Mouse (Mus musculus): ENCODE results near the gene Gal3st2b.
"Not testable (repeated sequence)": the region's sequence is repeated elsewhere in the genome, so short reads cannot be mapped to it uniquely, and the experiment has no call there.

Gene Gal3st2b

DNA sequence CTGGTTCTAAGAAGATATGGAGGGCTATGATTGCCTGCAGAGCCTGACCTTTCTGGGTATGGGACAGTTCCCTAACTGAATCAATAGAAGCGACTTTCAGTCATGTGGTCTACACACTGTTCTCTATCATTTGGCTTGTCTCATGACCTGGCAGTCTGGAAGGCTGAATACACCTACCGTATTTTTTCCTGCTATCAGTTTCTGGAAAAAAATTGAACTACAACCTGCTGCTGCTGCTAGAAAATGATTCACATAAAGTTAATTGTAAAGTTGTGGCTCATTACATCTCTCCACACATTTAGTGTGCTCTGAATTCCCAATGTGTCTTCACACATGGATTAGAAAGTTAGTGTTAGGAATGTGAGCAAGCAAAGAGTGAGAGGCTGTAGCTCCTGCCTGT lies at the start of gene Gal3st2b:
TSS of gene Gal3st2b (plus strand) at position 301 of the 400 bp plus-strand sequence.
- DNase-seq = not testable (repeated sequence)

- DNase-seq = not testable (repeated sequence)
These were observed 46.5 kb upstream of the Gal3st2b start for GRCm38 (mm10) chr1:93871594-93872105.

- DNase-seq = not testable (repeated sequence)
These were observed 43.7 kb upstream of the Gal3st2b start for GRCm38 (mm10) chr1:93874405-93874804.

GRCm38 (mm10) chr1:93881778-93882177 lies 36.3 kb upstream of the Gal3st2b start:
- not testable (repeated sequence) for DNase-seq

DNA sequence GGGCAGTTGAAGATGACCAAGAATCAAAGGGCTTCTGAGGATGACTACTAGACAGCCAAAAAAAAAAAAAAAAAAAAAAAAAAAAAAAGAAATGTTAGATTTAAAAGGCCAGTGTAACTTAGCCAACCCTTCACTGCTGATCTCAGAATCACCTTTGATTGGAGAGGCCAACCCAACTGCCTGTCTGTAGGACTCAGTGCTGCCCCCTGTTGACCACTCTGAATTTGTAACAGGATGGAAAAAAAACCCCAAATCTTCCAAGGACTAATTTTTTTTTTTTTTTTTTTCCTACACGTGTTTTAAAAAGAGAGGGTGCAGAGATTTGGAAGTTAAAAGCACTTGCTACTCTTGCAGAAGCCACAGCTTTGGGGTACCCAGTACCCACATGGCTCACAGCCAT lies 27.2 kb upstream of the Gal3st2b start:
- not testable (repeated sequence) for DNase-seq

DNA sequence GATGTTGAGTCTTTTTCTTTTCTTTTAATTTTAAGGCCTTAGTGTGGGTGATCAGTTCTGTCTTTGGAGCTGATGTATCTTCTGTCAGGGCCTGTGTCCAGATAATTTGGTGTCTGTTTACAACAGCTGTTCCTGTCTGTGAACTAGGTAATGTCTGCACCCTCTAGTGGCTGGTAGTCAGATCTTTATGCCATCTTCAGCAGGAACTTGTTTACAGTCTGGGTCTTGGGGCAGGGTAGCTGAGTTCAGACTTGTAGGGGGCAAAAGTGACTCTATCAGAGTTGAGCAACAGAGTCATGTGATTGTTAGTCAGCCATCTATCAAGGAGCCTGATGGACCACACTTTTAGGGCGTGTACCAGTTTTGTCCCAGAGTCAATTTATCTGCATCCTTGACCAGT lies 20.7 kb upstream of the Gal3st2b start:
- DNase-seq = not testable (repeated sequence)

DNA sequence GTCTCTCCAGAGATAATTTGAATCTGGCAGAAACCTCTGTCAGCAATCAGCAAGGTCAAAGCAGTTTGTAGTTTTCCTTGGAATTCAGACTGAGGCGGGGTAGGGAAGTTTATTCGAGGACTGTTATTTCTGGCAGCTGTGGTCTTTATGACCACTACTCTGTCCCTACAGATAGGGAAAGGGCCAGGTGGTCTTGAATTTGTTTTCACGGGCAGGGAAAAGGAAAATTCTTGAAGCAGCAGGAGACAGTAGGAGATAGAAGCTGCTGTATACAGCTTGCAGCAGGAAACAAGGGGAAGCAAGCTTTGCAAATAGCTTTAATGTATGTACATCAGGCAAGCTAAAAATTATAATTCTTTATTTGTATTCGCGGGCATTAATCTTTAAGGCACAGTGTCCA lies 16.8 kb upstream of the Gal3st2b start:
- not testable (repeated sequence) for DNase-seq

GRCm38 (mm10) chr1:93906690-93907089 lies 11.4 kb upstream of the Gal3st2b start:
- DNase-seq = not testable (repeated sequence)

DNA sequence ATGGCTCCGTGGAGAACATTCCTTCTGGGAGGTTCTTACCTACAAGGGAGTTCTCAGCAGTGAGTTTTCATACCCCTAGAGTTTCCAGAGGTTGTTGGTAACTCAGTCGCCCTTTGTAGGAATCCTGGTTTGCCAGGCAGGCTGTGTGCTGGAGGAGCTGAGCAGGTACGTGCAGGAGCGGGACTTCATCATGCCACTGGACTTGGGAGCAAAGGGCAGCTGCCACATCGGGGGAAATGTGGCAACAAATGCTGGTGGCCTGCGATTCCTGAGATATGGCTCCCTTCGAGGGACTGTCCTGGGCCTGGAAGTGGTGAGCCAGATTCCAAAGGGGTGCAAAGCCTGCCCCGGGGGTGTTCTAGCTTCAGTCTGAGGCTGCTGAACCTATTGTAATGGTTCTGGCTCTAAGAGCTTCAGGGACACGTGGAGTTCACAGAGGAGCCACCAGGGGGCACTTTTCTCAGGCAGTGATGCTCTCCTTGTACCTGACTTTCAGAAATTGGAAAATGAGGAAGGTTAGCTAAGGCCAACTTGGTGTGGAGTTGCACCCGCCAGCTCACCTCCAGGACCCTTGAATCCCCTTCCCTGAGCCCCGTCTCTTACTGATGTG lies 9.0 kb upstream of the Gal3st2b start:
- not testable (repeated sequence) for DNase-seq

DNA sequence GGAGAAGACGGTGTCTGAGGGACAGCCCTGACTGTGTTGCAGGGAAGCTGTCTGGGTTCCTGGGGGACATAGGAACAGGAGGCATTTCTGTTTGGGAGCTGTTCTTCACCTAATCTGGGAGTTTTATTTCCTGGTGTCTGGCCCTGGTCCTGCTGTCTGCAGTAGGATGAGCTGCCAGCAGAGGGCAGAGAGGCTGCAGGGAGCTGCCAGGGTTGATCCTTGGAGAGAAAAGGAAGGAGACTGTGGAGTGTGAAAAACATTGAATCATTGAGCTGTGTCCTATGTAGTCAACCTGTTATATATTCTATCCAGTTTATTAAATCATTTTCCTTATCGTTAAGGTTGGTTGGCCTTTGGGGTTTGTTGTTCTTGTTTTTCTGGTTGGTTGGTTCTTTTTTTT lies 6.2 kb upstream of the Gal3st2b start:
- DNase-seq = not testable (repeated sequence)

DNA sequence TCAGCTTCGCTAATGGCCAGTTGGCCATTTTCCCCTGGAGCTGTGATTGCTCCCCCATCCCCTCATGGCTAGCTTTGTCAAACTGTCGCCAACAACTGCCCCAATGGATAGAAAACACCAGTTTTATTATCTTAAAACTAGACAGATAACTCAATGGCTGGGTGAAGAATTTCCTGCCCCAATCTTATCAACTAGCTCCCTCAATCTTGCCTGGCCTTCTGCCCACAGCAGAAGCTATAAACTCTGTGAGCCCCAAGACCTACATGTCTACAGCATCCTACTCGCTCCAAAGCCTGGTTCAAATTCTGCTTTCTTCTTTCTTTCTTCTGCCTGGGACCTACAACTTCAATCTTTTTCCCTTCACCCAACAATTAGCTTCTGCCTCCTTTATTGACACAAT lies 951 bp upstream of the Gal3st2b start:
- DNase-seq = not testable (repeated sequence)

GRCm38 (mm10) chr1:93918775-93919174 lies 664 bp downstream of the Gal3st2b start:
- DNase-seq = not testable (repeated sequence)

DNA sequence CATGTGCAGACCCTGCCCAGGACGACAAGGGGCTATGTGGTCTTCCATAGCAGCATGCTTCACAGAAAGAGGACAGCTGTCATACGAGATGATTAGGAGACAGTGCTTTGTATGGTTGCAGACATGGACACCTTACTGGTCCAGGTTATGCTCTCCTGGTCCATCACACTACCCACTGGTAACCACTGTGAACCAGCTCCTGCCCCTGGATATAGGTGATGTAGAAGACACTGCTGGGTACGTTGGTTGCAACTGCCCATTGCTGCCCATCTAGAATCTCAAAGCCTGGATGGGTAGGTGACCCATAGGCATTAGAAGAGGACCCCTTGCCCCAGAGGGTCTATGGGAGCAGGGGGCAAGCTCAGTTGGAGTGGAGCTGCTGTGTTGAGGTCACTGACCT lies 1.2 kb downstream of the Gal3st2b start:
- DNase-seq = not testable (repeated sequence)

DNA sequence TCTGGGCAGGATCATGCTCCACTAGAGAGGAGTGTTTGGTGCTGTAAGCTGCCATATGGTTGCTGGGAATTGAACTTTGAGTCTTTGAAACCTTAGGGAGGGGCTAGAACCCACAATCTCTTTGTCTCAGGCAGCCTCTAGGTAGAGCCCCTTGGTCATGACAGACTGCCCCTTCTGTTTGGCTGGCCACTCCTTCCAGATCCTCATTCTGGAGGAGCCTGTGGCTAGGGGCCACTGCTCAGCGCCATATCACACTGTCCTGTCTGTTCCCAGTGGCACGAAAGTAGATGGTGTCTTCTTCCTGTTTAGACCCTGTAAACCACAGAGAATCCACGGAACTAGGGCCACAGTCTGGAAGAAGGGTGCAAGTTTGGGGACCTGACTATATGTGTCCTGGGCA lies 4.5 kb downstream of the Gal3st2b start:
- not testable (repeated sequence) for DNase-seq

GRCm38 (mm10) chr1:93923098-93923497 lies 5.0 kb downstream of the Gal3st2b start:
- not testable (repeated sequence) for DNase-seq

- DNase-seq = peak; percentile 60
These were observed 17.3 kb downstream of the Gal3st2b start for GRCm38 (mm10) chr1:93935378-93935777.

GRCm38 (mm10) chr1:93937807-93938206 lies 19.7 kb downstream of the Gal3st2b start:
- not testable (repeated sequence) for DNase-seq

- DNase-seq = not testable (repeated sequence)
These were observed 20.3 kb downstream of the Gal3st2b start for GRCm38 (mm10) chr1:93938415-93938814.

DNA sequence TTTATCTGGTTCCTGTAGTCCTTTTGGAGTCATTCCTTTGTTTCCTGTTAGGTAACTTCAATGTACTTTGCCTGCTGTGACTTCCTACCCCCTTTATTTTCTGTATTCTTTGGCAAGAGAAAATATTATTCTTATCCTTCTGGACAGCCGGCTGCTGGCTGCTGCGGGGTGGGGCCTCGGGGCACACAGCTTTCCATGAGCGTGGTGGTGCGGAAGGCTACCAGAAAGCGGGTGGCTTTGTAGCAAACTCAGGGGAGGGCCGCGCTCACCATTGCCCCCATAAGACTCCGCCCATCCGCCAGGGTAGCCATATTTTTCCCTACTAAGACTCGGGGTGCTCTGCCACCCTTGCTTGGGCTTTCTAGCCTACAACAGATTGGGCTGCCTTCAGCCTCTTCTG lies 31.0 kb downstream of the Gal3st2b start:
- DNase-seq = not testable (repeated sequence)

- DNase-seq = not testable (repeated sequence)
These were observed 48.4 kb downstream of the Gal3st2b start for GRCm38 (mm10) chr1:93966489-93966888.

DNA sequence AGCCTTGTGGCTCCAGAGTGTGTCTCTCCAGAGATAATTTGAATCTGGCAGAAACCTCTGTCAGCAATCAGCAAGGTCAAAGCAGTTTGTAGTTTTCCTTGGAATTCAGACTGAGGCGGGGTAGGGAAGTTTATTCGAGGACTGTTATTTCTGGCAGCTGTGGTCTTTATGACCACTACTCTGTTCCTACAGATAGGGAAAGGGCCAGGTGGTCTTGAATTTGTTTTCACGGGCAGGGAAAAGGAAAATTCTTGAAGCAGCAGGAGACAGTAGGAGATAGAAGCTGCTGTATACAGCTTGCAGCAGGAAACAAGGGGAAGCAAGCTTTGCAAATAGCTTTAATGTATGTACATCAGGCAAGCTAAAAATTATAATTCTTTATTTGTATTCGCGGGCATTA lies 52.3 kb downstream of the Gal3st2b start:
- DNase-seq = not testable (repeated sequence)

- DNase-seq = not testable (repeated sequence)
These were observed 52.7 kb downstream of the Gal3st2b start for GRCm38 (mm10) chr1:93970797-93971196.

DNA sequence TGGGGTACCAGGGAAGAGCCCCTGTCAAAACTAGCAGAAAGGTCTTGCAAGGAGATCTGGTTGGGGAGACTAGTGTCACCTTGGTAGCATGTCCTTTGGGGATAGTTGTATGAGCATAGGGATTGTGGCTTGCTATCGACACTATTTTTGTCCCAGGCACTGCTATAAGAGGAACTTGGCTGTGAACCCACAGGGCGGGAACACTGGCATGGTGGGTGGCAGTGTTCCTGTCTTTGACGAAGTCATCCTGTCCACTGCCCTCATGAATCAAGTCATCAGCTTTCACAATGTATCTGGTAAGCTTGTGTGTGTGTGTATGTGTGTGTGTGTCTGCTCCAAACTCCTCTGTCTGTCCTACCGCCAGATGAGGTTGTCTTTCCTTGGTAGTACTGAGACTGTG lies 57.7 kb downstream of the Gal3st2b start:
- not testable (repeated sequence) for DNase-seq

DNA sequence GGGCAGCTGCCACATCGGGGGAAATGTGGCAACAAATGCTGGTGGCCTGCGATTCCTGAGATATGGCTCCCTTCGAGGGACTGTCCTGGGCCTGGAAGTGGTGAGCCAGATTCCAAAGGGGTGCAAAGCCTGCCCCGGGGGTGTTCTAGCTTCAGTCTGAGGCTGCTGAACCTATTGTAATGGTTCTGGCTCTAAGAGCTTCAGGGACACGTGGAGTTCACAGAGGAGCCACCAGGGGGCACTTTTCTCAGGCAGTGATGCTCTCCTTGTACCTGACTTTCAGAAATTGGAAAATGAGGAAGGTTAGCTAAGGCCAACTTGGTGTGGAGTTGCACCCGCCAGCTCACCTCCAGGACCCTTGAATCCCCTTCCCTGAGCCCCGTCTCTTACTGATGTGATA lies 60.2 kb downstream of the Gal3st2b start:
- DNase-seq = not testable (repeated sequence)

DNA sequence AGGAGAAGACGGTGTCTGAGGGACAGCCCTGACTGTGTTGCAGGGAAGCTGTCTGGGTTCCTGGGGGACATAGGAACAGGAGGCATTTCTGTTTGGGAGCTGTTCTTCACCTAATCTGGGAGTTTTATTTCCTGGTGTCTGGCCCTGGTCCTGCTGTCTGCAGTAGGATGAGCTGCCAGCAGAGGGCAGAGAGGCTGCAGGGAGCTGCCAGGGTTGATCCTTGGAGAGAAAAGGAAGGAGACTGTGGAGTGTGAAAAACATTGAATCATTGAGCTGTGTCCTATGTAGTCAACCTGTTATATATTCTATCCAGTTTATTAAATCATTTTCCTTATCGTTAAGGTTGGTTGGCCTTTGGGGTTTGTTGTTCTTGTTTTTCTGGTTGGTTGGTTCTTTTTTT lies 62.8 kb downstream of the Gal3st2b start:
- not testable (repeated sequence) for DNase-seq

Data from cerebellum, adult 9-10 months (tissue).